Mouse (Mus musculus) bone marrow, adult 2 months (tissue): ENCODE results near the gene Sez6l2.

Experiments used
- CTCF ChIP-seq: fragments of 200-500 bp; IDR thresholded peaks from 2 replicates; pipeline ENCODE4 v1.5.1; 2011; ENCODE audit warnings: low read length, control low read depth; ENCODE audit not compliant: control insufficient read depth, insufficient read depth
- POLR2A ChIP-seq: fragments of 200-500 bp; IDR thresholded peaks from 2 replicates; pipeline ENCODE4 v1.6.1; 2011; ENCODE audit warnings: low read depth, mild to moderate bottlenecking, control low read depth, low read length, borderline replicate concordance; ENCODE audit not compliant: control insufficient read depth

GRCm38 (mm10) chr7:127016971-127017949 lies 66.9 kb downstream of the Sez6l2 start, which contains the start of gene Pagr1a:
- TF ChIP-seq CTCF (peak; percentile 76), POLR2A (peak; percentile 59; the same call in 1 of the 2 replicates)
